Mouse (Mus musculus) left cerebral cortex, adult 2 months (tissue): ENCODE results near the gene Bmyc. TPM values are rescaled to one million over a fixed set of nuclear protein-coding genes. Genes with fewer than 3 reads are reported as not detected.
A peak's percentile ranks its signal among the peaks of the same experiment; 100 is the strongest.

Experiments used
- DNase-seq, 2 experiments: peaks; one replicate each; pipeline ENCODE4 v3.0.0; 2021 to 2022; ENCODE audit warnings: low spot score in 2 of 2, mixed read lengths in 1 of 2; ENCODE audit errors: extremely low spot score in 1 of 2
- H3K27ac ChIP-seq: fragments of 200-600 bp; 2 replicates; pipeline ENCODE4 v1.8.1; 2022
- H3K4me3 ChIP-seq: fragments of 200-600 bp; 2 replicates; pipeline ENCODE4 v1.8.1; 2022
- CTCF ChIP-seq: fragments of 200-600 bp; IDR thresholded peaks from 2 replicates; pipeline ENCODE4 v1.8.1; 2022; ENCODE audit warnings: antibody characterized with exemption, mild to moderate bottlenecking, moderate library complexity
- intact Hi-C: fragments of 180-260 bp; cut with DNase I; formaldehyde crosslinking; loops from one replicate; pipeline ENCODE4 v1.15.1; 2025
- long read RNA-seq, 2 experiments: library from polyadenylated mRNA; stranded (forward); transcript quantifications; one replicate each; pipeline ENCODE4 v2.0.0; 2021; ENCODE audit warnings: borderline mapping rate in 2 of 2
- total RNA-seq, 2 experiments: library from RNA; stranded (reverse); gene quantifications; 2 replicates each; pipeline ENCODE4 v1.2.3; 2021

The Bmyc gene
- 10 to 100 TPM; 82.6 to 89.9 TPM for total RNA-seq
- long read RNA-seq, experiment 1, transcript Bmyc-201 (1 exons, 983 nt): major isoform, 76 of 76 reads
- long read RNA-seq, experiment 1, partial matches to known transcripts: 0 of 76 reads
- long read RNA-seq, experiment 1, other reads (novel, unspliced or antisense): 0 of 76 reads
- long read RNA-seq, experiment 2, transcript Bmyc-201 (1 exons, 983 nt): major isoform, 49 of 49 reads
- long read RNA-seq, experiment 2, partial matches to known transcripts: 0 of 49 reads
- long read RNA-seq, experiment 2, other reads (novel, unspliced or antisense): 0 of 49 reads

DNA sequence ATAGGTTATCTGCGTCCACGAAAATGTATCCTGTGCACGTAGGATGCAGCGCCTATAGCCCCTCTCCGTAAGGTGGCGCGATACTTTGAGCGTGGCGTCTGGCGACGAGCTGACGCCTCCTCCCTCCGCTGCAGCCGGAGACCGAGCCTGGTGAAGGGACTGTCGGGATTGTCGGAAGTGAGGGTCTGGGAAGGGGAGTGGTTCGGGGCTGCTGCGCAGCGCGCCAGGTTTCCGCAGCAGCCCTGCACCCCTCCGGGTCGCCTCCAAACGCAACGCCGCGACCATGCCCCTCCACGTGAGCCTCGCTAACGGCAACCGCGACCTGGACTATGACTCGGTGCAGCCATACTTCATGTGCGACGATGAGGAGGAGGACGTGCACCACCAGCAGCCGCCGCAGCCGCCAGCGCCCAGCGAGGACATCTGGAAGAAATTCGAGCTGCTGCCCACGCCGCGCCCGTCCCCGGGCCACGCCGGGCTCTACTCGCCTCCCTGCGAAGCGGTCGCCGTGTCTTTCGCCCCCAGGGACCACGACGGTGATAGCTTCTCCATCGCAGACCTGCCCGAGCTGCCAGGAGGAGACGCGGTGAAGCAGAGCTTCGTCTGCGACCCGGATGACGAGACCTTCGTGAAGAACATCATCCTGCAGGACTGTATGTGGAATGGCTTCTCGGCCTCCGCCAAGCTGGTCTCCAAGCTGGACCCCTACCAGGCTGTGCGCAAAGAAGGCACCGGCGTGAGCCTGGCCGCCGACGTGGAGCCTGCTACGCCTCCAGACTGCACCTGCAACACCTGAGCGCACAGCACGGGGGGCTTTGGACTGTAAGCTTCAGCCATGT, at the start of gene Bmyc:
Bmyc (plus strand) TSS at position 97 of the 839 bp plus-strand sequence.
- TF ChIP-seq CTCF: peak; percentile 62
- DNase-seq: peak; percentile 86 to 88
- Histone ChIP-seq H3K4me3 (peak within 1 kb of the TSS; percentile 60), H3K27ac (peak within 1 kb of the TSS; percentile 93)
- intact Hi-C loops: loop anchor here (5.0 kb wide), 2 partner anchors 275 to 315 kb away; partner anchors contain the start of genes Camsap1 and Ubac1

DNA sequence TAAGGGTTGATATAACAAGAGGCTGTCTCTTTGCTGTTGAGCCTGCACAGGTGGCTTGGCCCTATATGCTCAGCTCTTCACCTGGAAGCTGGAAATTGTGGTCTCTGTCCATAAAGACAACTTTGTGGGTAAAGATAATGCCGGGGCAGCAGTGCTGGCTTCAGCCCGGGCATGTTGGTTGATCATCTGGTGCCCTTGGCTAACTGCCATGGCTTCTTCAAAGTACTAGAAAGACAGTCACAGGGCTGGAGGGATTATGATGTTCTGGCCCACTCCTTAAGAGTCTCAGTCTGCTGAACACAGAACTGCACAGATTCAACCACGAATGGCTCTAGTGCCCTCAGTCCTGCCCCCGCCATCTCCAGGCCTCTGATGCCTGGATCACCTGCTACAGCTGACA, 49.3 kb upstream of the Bmyc start:
- intact Hi-C loops: no loop called here
- Histone ChIP-seq H3K4me3 (no peak overlapping the region), H3K27ac (no peak overlapping the region)
- no peak for TF ChIP-seq CTCF
- no peak for DNase-seq

DNA sequence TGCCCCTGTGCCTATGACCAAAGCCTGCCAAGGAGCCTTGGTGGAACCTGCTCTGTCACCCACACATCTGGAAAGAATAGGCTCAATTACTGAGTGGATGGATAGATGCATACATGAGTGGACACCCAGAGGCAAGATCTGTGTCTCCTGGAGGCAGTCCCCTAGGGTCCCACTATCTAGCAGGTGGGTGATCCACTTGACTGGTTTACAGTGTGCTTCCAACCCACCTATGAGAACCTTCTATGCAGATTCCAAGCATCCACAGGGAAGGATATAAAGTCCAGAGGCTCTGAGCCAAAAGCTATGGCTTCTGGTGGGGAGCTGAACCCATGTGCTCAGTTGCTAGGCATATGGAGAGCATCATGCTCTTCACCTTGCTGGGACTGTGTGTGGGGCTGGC, 48.9 kb upstream of the Bmyc start, which contains the start of gene Lcn5:
Lcn5 (plus strand) TSS at position 301 of the 400 bp plus-strand sequence.
- H3K4me3 ChIP-seq: no peak within 1 kb of the TSS
- no peak for TF ChIP-seq CTCF
- intact Hi-C loops: no loop called here
- H3K27ac ChIP-seq: no peak within 1 kb of the TSS
- DNase-seq: no peak

DNA sequence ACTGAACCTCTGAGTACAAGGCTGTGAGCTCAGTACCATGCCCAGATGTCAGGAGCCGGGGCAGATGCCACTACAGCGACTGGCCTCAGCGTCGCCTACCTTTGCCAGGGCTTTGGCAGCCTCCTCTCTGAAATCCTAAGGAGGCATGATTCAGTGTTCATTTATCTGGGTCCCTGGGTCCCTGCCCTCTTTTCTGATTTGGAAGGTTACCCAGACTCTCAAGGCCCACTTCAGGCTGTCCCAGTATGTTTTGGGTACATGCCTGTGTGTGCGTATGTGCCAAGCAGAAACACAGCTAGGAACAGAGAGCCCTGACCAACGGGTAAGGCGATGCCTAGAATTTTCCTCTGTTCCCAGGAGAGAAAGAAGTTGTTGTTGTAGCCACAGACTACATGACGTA, 46.3 kb upstream of the Bmyc start:
- no peak overlapping the region for H3K4me3 ChIP-seq
- TF ChIP-seq CTCF: no peak
- no peak overlapping the region for H3K27ac ChIP-seq
- DNase-seq: no peak
- intact Hi-C loops: no loop called here

DNA sequence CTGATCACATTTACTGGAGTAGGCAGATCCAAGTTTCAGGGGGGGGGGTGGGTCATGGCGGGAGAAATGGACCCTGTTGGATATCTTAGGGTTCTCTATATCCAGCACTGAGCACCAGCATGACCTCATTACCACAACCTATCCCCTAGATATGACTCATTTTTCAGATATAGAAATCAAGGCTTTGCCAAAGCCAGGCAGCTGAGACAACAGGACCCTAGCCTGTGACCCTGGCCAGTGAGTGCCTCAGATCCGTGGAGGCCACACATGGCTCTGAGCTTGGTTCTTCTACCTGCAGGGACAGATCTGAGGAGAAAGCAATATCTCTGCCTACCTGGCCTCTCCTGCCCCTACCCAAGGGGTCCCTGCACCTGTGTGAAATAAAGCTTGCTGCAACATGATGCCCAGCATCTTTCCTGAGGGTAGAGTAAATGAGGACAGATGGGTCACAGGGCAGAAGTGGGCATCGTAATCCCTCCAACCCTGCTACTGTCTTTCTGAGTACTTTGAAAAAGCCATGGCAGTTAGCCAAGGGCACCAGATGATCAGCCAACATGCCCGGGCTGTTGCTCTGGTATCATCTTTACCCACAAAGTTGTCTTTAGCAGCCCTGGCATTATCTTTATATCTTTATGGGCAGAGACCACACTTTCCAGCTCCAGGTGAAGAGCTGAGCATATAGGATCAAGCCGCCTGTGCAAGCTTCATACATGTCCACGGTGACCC, 45.1 kb upstream of the Bmyc start:
- H3K4me3 ChIP-seq: no peak overlapping the region
- H3K27ac ChIP-seq: no peak overlapping the region
- intact Hi-C loops: no loop called here
- TF ChIP-seq CTCF: no peak
- DNase-seq: no peak

DNA sequence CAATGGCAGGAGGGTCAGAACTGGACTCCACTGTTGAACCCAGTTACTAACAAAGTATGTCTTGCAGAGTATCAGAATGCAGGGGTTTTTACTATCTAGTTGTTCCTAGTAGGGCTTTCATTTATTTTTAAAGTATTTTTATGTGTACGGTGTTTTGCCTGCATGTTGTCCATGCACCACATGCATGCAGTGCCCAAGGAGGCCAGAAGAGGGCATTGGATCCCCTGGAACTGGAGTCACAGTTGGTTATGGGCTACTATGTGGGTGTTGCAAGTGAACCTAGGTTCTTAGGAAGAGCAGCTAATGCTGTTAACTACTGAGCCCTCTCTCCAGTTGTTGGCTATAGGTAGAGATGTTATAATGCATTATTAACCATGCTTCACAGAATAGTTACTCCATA, 43.0 kb upstream of the Bmyc start:
- peak; percentile 65 for TF ChIP-seq CTCF
- intact Hi-C loops: no loop called here

DNA sequence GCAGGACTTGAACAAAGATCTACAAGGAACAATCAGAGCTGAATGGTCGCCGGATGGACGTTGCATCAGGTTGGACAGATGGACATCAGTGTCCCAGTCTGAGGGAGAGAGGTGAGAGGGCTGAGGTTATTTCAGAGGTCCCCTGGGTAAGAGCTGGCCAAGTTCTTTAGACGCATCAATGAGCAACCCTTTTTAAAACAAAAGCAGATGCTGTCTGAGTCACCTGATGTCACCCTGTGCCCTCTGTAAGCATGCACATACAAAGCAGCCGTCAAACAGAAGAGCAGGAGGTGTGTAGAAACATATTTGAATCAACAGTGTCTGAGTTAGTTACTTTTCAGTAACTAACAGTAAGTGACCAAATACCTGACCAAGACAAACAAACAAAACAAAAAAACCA, 42.4 kb upstream of the Bmyc start:
- Histone ChIP-seq H3K4me3 (no peak overlapping the region), H3K27ac (no peak overlapping the region)
- TF ChIP-seq CTCF: no peak
- DNase-seq: no peak
- intact Hi-C loops: no loop called here

More for the DNA sequence above, 43.0 kb upstream of the Bmyc start:
- Histone ChIP-seq H3K27ac (no peak overlapping the region), H3K4me3 (no peak overlapping the region)
- peak; percentile 21 to 47 for DNase-seq

DNA sequence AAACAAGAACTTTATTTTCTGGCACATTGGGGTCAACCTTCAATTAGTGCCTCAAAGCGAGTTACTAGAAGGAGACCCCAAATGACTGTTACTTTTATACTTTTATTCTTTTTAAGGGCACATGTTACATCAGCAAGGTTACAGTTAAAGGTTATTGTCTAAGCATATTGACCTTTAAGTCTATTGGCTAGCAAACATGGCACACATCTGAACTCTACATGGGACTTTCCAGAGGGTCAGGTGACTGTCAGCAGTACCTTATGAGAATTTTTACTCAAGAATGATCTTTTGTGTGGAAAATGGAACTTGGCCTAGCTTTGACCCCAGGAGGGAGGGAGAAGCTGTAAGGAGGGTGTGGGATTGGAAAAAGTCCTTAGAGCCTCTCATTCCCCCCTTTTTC, 40.0 kb upstream of the Bmyc start:
- Histone ChIP-seq H3K27ac (no peak overlapping the region), H3K4me3 (no peak overlapping the region)
- no peak for TF ChIP-seq CTCF
- no peak for DNase-seq
- intact Hi-C loops: no loop called here

DNA sequence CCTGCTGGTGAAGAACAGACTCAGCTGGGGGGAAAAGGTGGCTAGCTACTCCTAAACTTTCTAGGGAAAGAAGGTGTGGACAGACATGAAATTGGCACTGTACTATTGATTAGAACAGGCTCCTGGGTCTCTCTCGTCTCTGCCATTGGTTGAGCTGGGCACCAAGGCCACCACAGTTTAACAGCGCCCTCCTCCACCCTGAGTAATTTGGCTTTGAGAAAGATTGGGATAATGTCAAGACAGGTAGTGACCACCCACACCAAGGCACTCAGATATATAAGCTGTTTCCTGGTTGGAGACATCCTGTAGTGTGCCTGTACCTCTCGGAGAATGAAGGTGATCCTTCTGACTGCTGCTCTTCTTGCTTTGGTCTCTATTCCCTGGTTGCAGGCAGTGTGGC, 30.1 kb upstream of the Bmyc start, which contains the start of gene Lcn6:
Lcn6 (plus strand) TSS at position 301 of the 400 bp plus-strand sequence.
- intact Hi-C loops: no loop called here
- no peak for TF ChIP-seq CTCF
- Histone ChIP-seq H3K27ac (no peak within 1 kb of the TSS), H3K4me3 (no peak within 1 kb of the TSS)
- DNase-seq: no peak

DNA sequence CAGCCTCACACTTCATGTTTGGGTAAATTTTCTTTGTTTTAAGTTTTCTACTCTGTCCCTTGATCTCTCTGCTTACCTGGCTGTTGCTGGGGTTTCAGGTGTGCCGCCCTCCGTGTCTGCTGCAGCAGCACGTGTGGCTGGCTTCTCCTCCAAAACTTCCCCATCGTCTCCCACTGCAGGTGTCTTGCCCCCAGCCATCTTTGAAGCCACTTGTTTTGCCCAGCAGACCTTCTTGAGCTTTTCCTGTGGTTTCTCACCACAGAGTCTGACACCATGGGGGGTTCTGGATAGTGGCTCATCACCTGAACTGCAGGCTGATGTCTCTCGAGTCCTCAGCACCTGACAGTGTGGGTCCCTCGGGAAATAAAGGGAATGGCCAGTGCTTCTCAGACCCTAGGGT, 27.0 kb upstream of the Bmyc start:
- no peak for DNase-seq
- TF ChIP-seq CTCF: no peak
- Histone ChIP-seq H3K4me3 (no peak overlapping the region), H3K27ac (no peak overlapping the region)
- intact Hi-C loops: no loop called here

DNA sequence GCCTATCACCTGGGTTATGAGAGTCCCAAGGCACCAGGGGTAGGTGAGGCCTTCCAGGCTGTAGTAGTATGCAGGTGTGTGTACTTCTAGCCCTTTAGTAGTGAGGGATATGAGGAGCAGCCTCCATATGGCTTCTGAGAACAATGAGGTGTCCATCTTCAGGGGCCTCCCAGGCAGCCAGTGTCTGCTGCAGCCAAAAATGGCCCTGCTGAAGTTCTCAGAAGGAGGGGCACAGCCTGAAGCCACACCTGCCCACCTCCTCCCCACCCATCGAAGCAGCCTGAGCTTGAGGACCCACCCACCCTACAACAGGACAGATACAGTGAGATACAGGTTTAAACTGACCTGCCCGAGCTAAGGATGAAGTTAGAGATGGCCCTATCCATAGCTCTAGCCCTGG, 24.1 kb upstream of the Bmyc start, which contains the start of gene Lcn10:
Lcn10 (plus strand) TSS at position 301 of the 400 bp plus-strand sequence.
- TF ChIP-seq CTCF: no peak
- intact Hi-C loops: no loop called here

DNA sequence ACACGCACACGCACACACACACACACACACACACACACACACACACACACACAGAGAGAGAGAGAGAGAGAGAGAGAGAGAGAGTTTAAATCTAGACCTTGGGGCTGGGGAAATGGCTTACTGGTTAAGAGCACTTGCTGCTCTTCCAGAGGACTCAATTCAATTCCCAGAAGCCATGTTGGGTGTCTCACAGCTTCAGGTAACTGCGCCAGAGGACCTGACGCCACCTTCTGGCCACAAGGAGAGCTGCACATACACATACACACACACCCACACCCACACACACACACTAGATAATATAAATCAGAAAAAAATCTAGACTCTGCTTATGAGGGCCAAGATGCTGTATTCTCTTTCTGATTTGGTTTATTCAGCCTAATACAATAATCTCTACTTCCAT, 19.6 kb upstream of the Bmyc start:
- no peak overlapping the region for H3K27ac ChIP-seq
- intact Hi-C loops: no loop called here
- DNase-seq: no peak
- H3K4me3 ChIP-seq: no peak overlapping the region
- no peak for TF ChIP-seq CTCF

More for the DNA sequence above, 24.1 kb upstream of the Bmyc start, which contains the start of gene Lcn10:
- Histone ChIP-seq H3K27ac (no peak within 1 kb of the TSS), H3K4me3 (no peak within 1 kb of the TSS)
- DNase-seq: no peak
